Mouse (Mus musculus) heart, embryonic 10.5 days (tissue): ENCODE results near the gene Clock. TPM values are rescaled to one million over a fixed set of nuclear protein-coding genes. Genes with fewer than 3 reads are reported as not detected.
A peak's percentile ranks its signal among the peaks of the same experiment; 100 is the strongest.

ENCODE experiments used
- DNase-seq: peaks from one replicate; pipeline ENCODE4 v3.0.0-alpha.2; 2017; ENCODE audit warnings: low spot score
- H3K27ac ChIP-seq: fragments of 300-500 bp; sonication (generic); 2 replicates; pipeline ENCODE4 v1.5.1; 2016; ENCODE audit warnings: mild to moderate bottlenecking
- H3K27me3 ChIP-seq: fragments of 300-500 bp; sonication (generic); 2 replicates; pipeline ENCODE4 v1.6.1; 2016; ENCODE audit warnings: mild to moderate bottlenecking; ENCODE audit not compliant: poor library complexity, insufficient read depth, severe bottlenecking
- H3K36me3 ChIP-seq: fragments of 300-500 bp; sonication (generic); 2 replicates; pipeline ENCODE4 v1.6.1; 2016; ENCODE audit warnings: mild to moderate bottlenecking, moderate library complexity
- H3K4me1 ChIP-seq: fragments of 300-500 bp; sonication (generic); 2 replicates; pipeline ENCODE4 v1.6.1; 2016; ENCODE audit warnings: mild to moderate bottlenecking
- H3K4me3 ChIP-seq: fragments of 300-500 bp; sonication (generic); 2 replicates; pipeline ENCODE4 v1.5.1; 2016; ENCODE audit warnings: mild to moderate bottlenecking, moderate library complexity
- H3K9me3 ChIP-seq: fragments of 300-500 bp; sonication (generic); 2 replicates; pipeline ENCODE4 v1.6.1; 2016; ENCODE audit warnings: mild to moderate bottlenecking, moderate library complexity
- WGBS: fragments of 180-500 bp; shearing (Covaris S2); methylation state at CpG from one replicate; pipeline ENCODE4 v1.1.7; 2016; 5-methylcytosine and 5-hydroxymethylcytosine counted together
- polyA plus RNA-seq: library from polyadenylated mRNA; unstranded; fragments of >200 nt; fragmentation: Nextera tagmentation; extraction: Ambion mirVana; gene quantifications from 2 replicates; pipeline ENCODE4 v1.2.1, GENCODE M21; 2016

Clock gene
- 10.5 and 11.1 TPM in 2 replicates for polyA plus RNA-seq

DNA sequence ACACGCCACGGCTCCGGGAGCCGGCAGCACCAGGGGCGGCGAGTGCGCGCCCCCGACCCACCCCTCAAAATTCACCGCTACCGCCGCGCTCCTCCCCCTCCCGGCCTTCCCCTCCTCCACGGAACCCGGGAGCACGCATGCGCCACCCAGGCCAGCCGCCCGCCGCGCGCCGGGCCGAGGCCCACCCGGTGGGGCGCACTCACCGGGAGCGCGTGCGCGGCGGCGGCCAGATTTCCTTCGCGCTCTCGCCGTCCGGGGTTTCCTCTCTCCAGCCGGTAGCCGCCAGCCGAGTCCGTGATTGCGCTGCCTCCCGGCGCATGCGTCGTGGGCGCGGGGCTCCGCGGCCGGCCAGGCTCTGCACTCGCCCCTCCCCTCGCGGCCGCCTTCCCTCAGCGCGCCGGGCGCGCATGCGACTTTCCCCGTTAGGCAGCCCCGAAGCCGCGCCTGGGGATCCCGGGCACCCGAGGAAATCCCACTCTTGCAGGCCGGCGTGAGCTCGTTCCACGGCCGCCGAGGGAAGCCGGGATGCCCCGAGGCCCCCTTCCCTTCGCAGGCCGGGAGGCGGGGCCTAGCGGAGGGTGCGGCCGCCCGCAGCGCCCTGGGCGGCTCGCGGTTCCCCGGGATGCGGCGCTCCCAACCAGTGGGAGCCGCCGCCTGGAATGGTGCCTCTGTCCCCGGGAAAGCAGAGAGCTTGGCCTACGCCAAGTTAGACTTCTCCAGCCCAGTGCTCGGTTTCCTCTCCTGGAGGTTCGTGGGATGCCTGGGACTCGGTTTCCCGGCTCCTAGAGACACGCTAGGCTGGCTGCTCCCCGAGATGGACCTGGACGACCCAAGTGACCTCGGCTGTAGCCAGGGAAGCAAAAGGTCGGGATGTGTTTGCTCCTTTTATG is at the start of gene Clock:
Clock (minus strand) TSS at position 341 of the 890 bp plus-strand sequence.
- peaks cover 7% of the 10 kb centered on the region for H3K4me1 ChIP-seq
- under 1% methylated on average over 103 of the region's 104 CpGs for WGBS
- H3K27ac ChIP-seq, result peak within 1 kb of the TSS; percentile 98
- 0 out of 2 replicates have a peak, but pooled peaks cover 2% of the 10 kb centered on the region for H3K36me3 ChIP-seq
- H3K4me3 ChIP-seq, result peak within 1 kb of the TSS; percentile 99
- H3K27me3 ChIP-seq, result no peaks in the 10 kb centered on the region
- no peaks in the 10 kb centered on the region for H3K9me3 ChIP-seq
- peak; percentile 93 for DNase-seq

DNA sequence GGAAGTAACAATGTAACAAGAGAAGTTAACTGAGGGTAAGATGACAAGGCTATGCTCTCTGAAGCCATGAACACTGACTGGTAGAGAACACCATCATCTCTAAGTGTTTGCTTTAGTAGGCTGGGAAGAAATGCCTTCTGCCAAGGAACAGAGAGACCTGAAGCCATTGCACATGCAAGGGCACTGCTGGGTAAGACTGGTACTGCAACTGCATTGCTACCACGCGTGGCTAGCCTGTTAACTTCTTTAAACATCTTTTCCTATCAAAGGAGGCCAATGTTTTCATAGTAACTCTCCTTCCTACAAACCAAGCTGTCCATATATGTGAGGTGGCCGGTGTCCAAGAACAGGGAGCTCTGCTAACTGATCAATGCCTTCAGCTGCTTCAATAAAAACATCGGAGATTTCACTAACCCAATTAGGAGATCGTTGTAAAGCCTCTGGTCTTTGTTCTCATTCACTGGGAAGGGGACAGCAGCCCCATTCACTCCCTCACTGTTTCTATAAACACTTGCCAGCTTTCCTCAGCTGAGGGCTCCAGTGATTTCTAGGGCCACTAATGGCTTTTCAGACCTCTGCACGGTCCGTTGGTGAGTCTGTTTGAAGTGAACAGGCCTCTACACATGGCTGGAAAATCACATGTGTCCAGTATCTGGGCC is 47.5 kb upstream of the Clock start:
- no peaks in the 10 kb centered on the region for H3K27me3 ChIP-seq
- H3K4me1 ChIP-seq, result no peaks in the 10 kb centered on the region
- H3K36me3 ChIP-seq, result no peaks in the 10 kb centered on the region
- H3K27ac ChIP-seq, result no peak overlapping the region
- no peak overlapping the region for H3K4me3 ChIP-seq
- H3K9me3 ChIP-seq, result no peaks in the 10 kb centered on the region
- WGBS, result 77% methylated on average over 7 of the region's 7 CpGs
- no peak for DNase-seq

- Histone ChIP-seq H3K9me3 (no peaks in the 10 kb centered on the region), H3K27me3 (no peaks in the 10 kb centered on the region), H3K4me1 (no peaks in the 10 kb centered on the region), H3K27ac (no peak overlapping the region), H3K36me3 (no peaks in the 10 kb centered on the region), H3K4me3 (no peak overlapping the region)
- DNase-seq, result no peak
- 75% methylated on average over 5 of the region's 5 CpGs for WGBS
Measured at GRCm38 (mm10) chr5:76351537-76351936, 46.9 kb upstream of the Clock start.

GRCm38 (mm10) chr5:76346137-76346536 is 41.5 kb upstream of the Clock start:
- no peaks in the 10 kb centered on the region for H3K4me1 ChIP-seq
- no peaks in the 10 kb centered on the region for H3K27me3 ChIP-seq
- DNase-seq, result no peak
- no peak overlapping the region for H3K4me3 ChIP-seq
- H3K27ac ChIP-seq, result no peak overlapping the region
- no peaks in the 10 kb centered on the region for H3K36me3 ChIP-seq
- H3K9me3 ChIP-seq, result no peaks in the 10 kb centered on the region
- WGBS, result 69% methylated on average over 2 of the region's 2 CpGs

DNA sequence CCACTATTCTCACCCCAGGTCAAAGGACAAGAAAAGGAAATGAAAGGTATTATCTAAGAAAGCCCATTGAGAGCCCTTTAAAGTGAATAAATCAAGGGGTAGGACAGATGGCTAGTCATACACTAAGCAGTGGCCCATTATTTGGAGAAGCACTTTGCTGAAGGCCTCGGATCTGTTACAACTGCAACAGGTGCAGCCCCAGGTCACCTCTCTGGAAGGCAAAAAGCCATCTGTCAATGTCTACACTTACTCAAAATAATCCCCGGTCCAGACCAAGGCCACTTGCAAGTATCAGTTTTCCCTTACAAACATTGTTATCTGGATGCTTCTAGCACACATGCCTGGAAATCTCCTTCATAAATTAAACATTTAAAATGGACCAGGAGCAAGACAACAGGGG is 36.3 kb upstream of the Clock start:
- Histone ChIP-seq H3K27me3 (no peaks in the 10 kb centered on the region), H3K9me3 (no peaks in the 10 kb centered on the region), H3K27ac (no peak overlapping the region), H3K36me3 (no peaks in the 10 kb centered on the region), H3K4me1 (no peaks in the 10 kb centered on the region), H3K4me3 (no peak overlapping the region)
- DNase-seq, result no peak
- 55% methylated on average over 2 of the region's 2 CpGs for WGBS

DNA sequence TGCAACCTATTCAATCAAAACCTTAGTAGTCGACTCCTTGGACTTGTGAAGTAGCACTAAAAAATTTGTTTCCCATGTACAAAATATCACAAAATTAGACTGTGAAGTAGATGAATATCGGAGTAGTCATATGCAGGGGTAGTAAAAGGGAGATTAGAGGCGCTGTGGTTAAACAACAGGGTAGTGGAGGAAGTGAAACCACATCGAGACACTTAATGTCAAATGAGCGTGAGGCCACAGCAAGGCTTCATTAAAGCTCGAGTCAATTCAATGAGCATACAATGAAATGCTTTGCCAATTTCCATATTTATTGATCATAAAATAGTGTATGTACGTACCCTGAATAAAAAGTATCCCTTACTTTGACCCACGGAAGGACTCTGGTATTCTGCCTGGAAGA is 32.5 kb upstream of the Clock start:
- DNase-seq, result no peak
- H3K27me3 ChIP-seq, result no peaks in the 10 kb centered on the region
- H3K36me3 ChIP-seq, result no peaks in the 10 kb centered on the region
- no peak overlapping the region for H3K4me3 ChIP-seq
- no peak overlapping the region for H3K27ac ChIP-seq
- WGBS, result 84% methylated on average over 8 of the region's 8 CpGs
- no peaks in the 10 kb centered on the region for H3K9me3 ChIP-seq
- no peaks in the 10 kb centered on the region for H3K4me1 ChIP-seq

DNA sequence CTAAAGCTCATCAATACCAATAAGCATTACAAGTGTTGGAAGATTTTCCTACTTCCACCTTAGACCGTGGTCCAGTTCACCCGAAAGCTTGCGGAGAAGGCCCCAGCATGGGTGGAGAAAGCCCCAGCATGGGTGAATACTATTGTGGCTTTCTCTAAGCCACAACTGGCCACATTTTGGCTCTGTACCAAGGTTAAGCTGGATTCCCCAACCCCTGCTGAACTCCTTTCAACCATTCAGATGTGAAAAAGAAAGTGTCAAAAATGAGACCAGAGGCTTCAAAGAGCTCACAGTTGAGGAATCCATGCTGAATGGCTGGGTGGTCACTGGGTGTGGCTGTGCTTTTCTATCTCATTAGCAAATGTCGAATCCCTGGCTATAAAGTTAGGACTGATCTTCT is 29.2 kb upstream of the Clock start:
- no peaks in the 10 kb centered on the region for H3K9me3 ChIP-seq
- H3K4me3 ChIP-seq, result no peak overlapping the region
- H3K27me3 ChIP-seq, result no peaks in the 10 kb centered on the region
- no peak for DNase-seq
- H3K36me3 ChIP-seq, result no peaks in the 10 kb centered on the region
- no peak overlapping the region for H3K27ac ChIP-seq
- H3K4me1 ChIP-seq, result 0 out of 2 replicates have a peak, but pooled peaks cover 3% of the 10 kb centered on the region
- 80% methylated on average over 4 of the region's 4 CpGs for WGBS

GRCm38 (mm10) chr5:76330953-76331352 is 26.4 kb upstream of the Clock start, which contains the start of gene Pdcl2:
Gene Pdcl2, minus strand, starts transcription at chr5:76331156.
- Histone ChIP-seq H3K27me3 (no peaks in the 10 kb centered on the region), H3K4me1 (0 out of 2 replicates have a peak, but pooled peaks cover 3% of the 10 kb centered on the region), H3K36me3 (no peaks in the 10 kb centered on the region), H3K9me3 (no peaks in the 10 kb centered on the region), H3K27ac (no peak within 1 kb of the TSS; the same call in 1 of the 2 replicates), H3K4me3 (no peak within 1 kb of the TSS)
- WGBS, result 85% methylated on average over 7 of the region's 7 CpGs
- no peak for DNase-seq

DNA sequence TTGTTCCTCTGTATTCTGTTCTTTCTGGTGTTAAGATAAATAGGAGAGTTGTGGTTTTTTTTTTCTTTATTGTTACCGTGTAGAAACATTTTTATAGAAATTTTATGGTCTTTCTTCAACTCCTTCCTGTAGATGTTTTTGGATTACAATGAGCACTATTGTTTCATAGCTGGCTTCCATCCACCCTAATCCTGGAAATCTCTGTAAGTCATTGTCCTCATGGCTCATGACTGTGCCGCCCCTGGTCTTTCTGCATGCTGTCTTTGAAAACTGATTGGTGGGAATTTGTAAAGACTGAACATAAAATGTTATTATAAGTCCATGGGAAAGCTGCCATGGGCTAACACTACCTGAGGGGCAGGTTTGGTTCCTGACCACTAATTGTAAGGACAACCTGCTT is 22.7 kb upstream of the Clock start:
- no peaks in the 10 kb centered on the region for H3K36me3 ChIP-seq
- H3K27ac ChIP-seq, result no peak overlapping the region
- 0 out of 2 replicates have a peak, but pooled peaks cover 3% of the 10 kb centered on the region for H3K4me1 ChIP-seq
- DNase-seq, result no peak
- no peak overlapping the region for H3K4me3 ChIP-seq
- no peaks in the 10 kb centered on the region for H3K9me3 ChIP-seq
- WGBS, result 75% methylated on average over 2 of the region's 2 CpGs
- H3K27me3 ChIP-seq, result no peaks in the 10 kb centered on the region

- no peak for DNase-seq
- Histone ChIP-seq H3K27ac (no peak overlapping the region), H3K4me3 (no peak overlapping the region), H3K9me3 (no peaks in the 10 kb centered on the region), H3K27me3 (no peaks in the 10 kb centered on the region), H3K4me1 (no peaks in the 10 kb centered on the region), H3K36me3 (no peaks in the 10 kb centered on the region)
- 82% methylated on average over 4 of the region's 4 CpGs for WGBS
Measured at GRCm38 (mm10) chr5:76325113-76325512, 20.5 kb upstream of the Clock start.

DNA sequence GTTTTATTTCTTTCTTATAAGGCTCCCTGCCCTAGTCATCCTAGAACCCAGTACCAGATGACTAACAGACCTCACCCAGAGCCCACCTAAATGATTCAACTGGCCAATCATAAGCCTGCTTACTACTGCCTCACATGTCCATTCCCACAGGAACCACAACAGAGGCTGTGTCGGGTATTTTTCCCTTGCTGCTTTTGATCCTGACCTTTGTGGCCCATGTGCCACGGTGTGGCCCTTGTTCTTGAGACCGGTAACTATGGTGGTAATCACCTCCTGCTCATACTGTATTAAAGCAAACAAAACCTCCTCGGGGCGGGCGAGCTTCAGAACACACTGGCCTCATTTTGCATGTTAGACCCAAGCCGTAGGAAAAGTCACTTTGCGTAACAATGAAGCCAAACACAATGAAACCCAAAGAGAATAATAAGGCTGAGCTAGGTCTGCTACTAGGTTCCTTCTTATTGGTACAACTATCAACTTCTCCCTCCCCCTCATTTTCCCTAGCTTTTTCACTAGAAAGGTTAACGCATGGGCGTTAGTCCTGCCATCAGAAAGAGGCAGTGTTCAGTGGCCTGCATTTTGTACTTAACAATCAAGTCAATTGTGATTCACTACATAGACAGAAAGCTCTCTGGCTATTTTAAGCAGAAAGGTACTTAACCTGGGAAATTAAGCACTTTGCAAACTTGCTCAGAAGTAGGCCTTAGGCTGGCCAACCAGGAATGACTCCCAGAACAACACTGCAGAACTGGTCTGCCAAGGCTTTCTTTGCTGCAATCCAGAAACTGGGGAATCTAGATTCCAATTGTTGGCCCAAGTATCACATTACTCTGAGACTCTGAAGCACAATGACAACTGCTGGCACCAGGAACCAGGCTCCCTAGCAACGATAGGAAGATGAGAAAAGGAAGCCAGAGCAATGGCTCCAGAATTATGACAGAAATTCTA is 16.9 kb upstream of the Clock start:
- Histone ChIP-seq H3K4me3 (no peak overlapping the region), H3K27me3 (no peaks in the 10 kb centered on the region), H3K9me3 (no peaks in the 10 kb centered on the region), H3K4me1 (no peaks in the 10 kb centered on the region), H3K27ac (no peak overlapping the region), H3K36me3 (no peaks in the 10 kb centered on the region)
- DNase-seq, result no peak
- 68% methylated on average over 11 of the region's 11 CpGs for WGBS

- Histone ChIP-seq H3K36me3 (no peaks in the 10 kb centered on the region), H3K9me3 (no peaks in the 10 kb centered on the region), H3K4me3 (no peak overlapping the region), H3K4me1 (peaks cover 7% of the 10 kb centered on the region), H3K27me3 (no peaks in the 10 kb centered on the region), H3K27ac (no peak overlapping the region)
- no peak for DNase-seq
- WGBS, result 60% methylated on average over 2 of the region's 2 CpGs
Measured at GRCm38 (mm10) chr5:76308206-76308605, 3.6 kb upstream of the Clock start.
